Mouse (Mus musculus) heart, postnatal 10 days (tissue): ENCODE results near the gene Sgms1. TPM values are rescaled to one million over a fixed set of nuclear protein-coding genes. Genes with fewer than 3 reads are reported as not detected.
A peak's percentile ranks its signal among the peaks of the same experiment; 100 is the strongest.

ENCODE experiments used
- DNase-seq, 2 experiments: peaks; one replicate each; pipeline ENCODE4 v3.0.0; 2021
- intact Hi-C: fragments of 180-260 bp; cut with DNase I; formaldehyde crosslinking; loops from one replicate; pipeline ENCODE4 v1.15.1; 2025
- total RNA-seq, 2 experiments: library from RNA; stranded (reverse); gene quantifications; 2 replicates each; pipeline ENCODE4 v1.2.3; 2021

The Sgms1 gene
- total RNA-seq, 2 experiments from 2014 or later = 54.1 to 67.2 TPM

- no peak for DNase-seq
- intact Hi-C loops = no loop called here
Measured at GRCm38 (mm10) chr19:32256706-32257415, 132.7 kb downstream of the Sgms1 start.

GRCm38 (mm10) chr19:32255429-32256185 is 133.9 kb downstream of the Sgms1 start:
- DNase-seq = no peak
- intact Hi-C loops = no loop called here

GRCm38 (mm10) chr19:32254739-32255344 is 134.7 kb downstream of the Sgms1 start:
- intact Hi-C loops = no loop called here
- DNase-seq = no peak

GRCm38 (mm10) chr19:32254204-32254603 is 135.3 kb downstream of the Sgms1 start:
- DNase-seq = no peak
- intact Hi-C loops = no loop called here

GRCm38 (mm10) chr19:32252987-32253386 is 136.5 kb downstream of the Sgms1 start:
- intact Hi-C loops = no loop called here
- DNase-seq = no peak

GRCm38 (mm10) chr19:32252451-32252850 is 137.1 kb downstream of the Sgms1 start:
- no peak for DNase-seq

GRCm38 (mm10) chr19:32249181-32250130 is 140.1 kb downstream of the Sgms1 start:
- DNase-seq = no peak
- intact Hi-C loops = no loop called here

More at GRCm38 (mm10) chr19:32252451-32252850, 137.1 kb downstream of the Sgms1 start:
- intact Hi-C loops = no loop called here

- intact Hi-C loops = no loop called here
- DNase-seq = no peak
Measured at GRCm38 (mm10) chr19:32244881-32245280, 144.6 kb downstream of the Sgms1 start.

GRCm38 (mm10) chr19:32243246-32243645 is 146.3 kb downstream of the Sgms1 start:
- intact Hi-C loops = no loop called here
- DNase-seq = no peak

GRCm38 (mm10) chr19:32242153-32242552 is 147.4 kb downstream of the Sgms1 start:
- intact Hi-C loops = no loop called here
- peak in 1 of 2 experiments; percentile 37 for DNase-seq

- DNase-seq = no peak
- intact Hi-C loops = no loop called here
Measured at GRCm38 (mm10) chr19:32240417-32240990, 149.0 kb downstream of the Sgms1 start.

GRCm38 (mm10) chr19:32239925-32240324 is 149.6 kb downstream of the Sgms1 start:
- intact Hi-C loops = no loop called here
- DNase-seq = no peak

- intact Hi-C loops = no loop called here
- no peak for DNase-seq
Measured at GRCm38 (mm10) chr19:32239459-32239792, 150.1 kb downstream of the Sgms1 start.

- DNase-seq = no peak
- intact Hi-C loops = no loop called here
Measured at GRCm38 (mm10) chr19:32238722-32239458, 150.6 kb downstream of the Sgms1 start.

GRCm38 (mm10) chr19:32237685-32238084 is 151.8 kb downstream of the Sgms1 start:
- intact Hi-C loops = no loop called here
- DNase-seq = no peak

GRCm38 (mm10) chr19:32237173-32237583 is 152.3 kb downstream of the Sgms1 start:
- intact Hi-C loops = no loop called here
- DNase-seq = no peak

- no peak for DNase-seq
- intact Hi-C loops = no loop called here
Measured at GRCm38 (mm10) chr19:32234717-32235434, 154.6 kb downstream of the Sgms1 start.

- no peak for DNase-seq
- intact Hi-C loops = no loop called here
Measured at GRCm38 (mm10) chr19:32231292-32231691, 158.2 kb downstream of the Sgms1 start.

- DNase-seq = no peak
- intact Hi-C loops = no loop called here
Measured at GRCm38 (mm10) chr19:32230798-32231197, 158.7 kb downstream of the Sgms1 start.
